Mouse (Mus musculus) hindbrain, embryonic 13.5 days (tissue): ENCODE data around the gene Adcy5. TPM values are rescaled to one million over a fixed set of nuclear protein-coding genes. Genes with fewer than 3 reads are reported as not detected.
A peak's percentile ranks its signal among the peaks of the same experiment; 100 is the strongest.

ENCODE experiments used
- ATAC-seq: fragments of 200-750 bp; cut with Nextera tagmentation; 2 replicates; pipeline ENCODE4 v1.8.0; 2017; ENCODE audit warnings: moderate TSS enrichment; ENCODE audit not compliant: low FRiP score
- H3K27ac ChIP-seq: fragments of 300-500 bp; sonication (generic); 2 replicates; pipeline ENCODE4 v1.5.1; 2015; ENCODE audit warnings: inconsistent platforms, mild to moderate bottlenecking, moderate library complexity
- H3K27me3 ChIP-seq: fragments of 300-500 bp; sonication (generic); 2 replicates; pipeline ENCODE4 v1.6.1; 2015; ENCODE audit warnings: mild to moderate bottlenecking, inconsistent platforms
- H3K36me3 ChIP-seq: fragments of 300-500 bp; sonication (generic); 2 replicates; pipeline ENCODE4 v1.6.1; 2015; ENCODE audit warnings: mild to moderate bottlenecking, inconsistent platforms
- H3K4me1 ChIP-seq: fragments of 300-500 bp; sonication (generic); replicated peaks from 2 replicates; pipeline ENCODE4 v1.6.1; 2015; ENCODE audit warnings: inconsistent platforms
- H3K4me2 ChIP-seq: fragments of 300-500 bp; sonication (generic); 2 replicates; pipeline ENCODE4 v1.6.1; 2015; ENCODE audit warnings: inconsistent platforms, mild to moderate bottlenecking, moderate library complexity
- H3K4me3 ChIP-seq: fragments of 300-500 bp; sonication (generic); 2 replicates; pipeline ENCODE4 v1.5.1; 2015; ENCODE audit warnings: mild to moderate bottlenecking, inconsistent platforms
- H3K9ac ChIP-seq: fragments of 300-500 bp; sonication (generic); 2 replicates; pipeline ENCODE4 v1.6.1; 2015; ENCODE audit warnings: mild to moderate bottlenecking, inconsistent platforms
- H3K9me3 ChIP-seq: fragments of 300-500 bp; sonication (generic); 2 replicates; pipeline ENCODE4 v1.6.1; 2016; ENCODE audit warnings: inconsistent platforms
- WGBS: fragments of 180-500 bp; shearing (Covaris S2); methylation state at CpG from one replicate; pipeline ENCODE4 v1.1.7; 2015; 5-methylcytosine and 5-hydroxymethylcytosine counted together
- polyA plus RNA-seq: library from polyadenylated mRNA; unstranded; fragments of >200 nt; fragmentation: Nextera tagmentation; extraction: Ambion mirVana; gene quantifications from 2 replicates; pipeline ENCODE4 v1.2.1, GENCODE M21; 2015

Gene Adcy5
- polyA plus RNA-seq, 1 experiment from 2014 or later = 5.0 TPM

DNA sequence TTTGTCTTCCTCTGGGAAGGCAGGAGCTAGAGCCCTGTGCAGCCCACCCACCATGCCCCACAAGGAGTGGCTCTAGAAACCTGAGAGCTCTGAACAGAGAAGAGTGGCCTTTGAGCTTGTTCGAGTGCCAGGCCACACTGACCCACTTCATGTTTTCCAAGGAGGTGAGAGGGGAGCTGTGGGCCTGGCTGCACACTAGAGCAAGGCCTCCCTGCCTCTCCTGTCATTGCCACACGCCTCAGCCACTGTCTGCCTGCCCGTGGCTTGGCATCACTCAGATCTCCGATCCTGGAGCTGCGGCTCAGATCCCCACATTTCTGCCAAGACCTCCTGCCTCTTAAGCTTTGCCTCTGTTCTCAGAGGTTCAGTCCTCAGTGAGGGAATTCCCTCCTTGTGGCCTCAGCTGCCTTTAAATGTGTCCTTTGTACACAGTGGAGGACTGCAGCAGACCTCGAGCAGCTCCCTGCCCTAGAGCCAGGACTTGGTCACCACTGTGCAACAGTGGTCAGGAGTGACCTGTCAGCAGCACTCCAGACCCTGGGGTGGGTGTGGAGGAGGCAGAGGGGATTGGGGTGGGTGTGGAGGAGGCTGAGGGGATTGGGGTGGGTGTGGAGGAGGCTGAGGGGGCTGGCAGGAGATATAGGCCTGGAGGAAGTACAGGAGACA lies 62.3 kb downstream of the Adcy5 start:
- 75% methylated on average over 6 of the region's 6 CpGs for whole genome bisulfite sequencing

DNA sequence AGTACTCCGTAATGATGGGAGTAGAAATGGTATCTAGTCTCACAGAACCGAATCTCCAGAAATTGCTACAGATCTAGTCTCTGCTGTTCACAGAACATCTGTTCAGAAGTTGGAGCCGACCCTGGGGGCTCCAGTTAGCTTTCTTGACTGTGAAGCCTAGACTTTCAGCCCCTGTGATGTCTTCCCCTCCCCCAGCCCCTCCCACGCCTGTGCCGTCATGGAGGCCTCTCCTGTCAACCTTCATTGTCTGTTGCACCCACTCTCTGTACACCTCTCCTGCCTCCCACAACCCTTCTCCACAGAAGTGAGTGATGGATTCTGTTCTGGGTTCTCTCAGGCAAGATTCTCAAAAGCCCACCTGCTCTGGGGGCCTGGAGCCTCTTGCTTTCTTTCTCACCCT lies 65.7 kb downstream of the Adcy5 start:
- no peaks in the 10 kb centered on the region for H3K36me3 ChIP-seq
- peaks cover 23% of the 10 kb centered on the region for H3K4me1 ChIP-seq
- no peak overlapping the region for H3K4me2 ChIP-seq
- no peak overlapping the region for H3K9ac ChIP-seq
- no peaks in the 10 kb centered on the region for H3K9me3 ChIP-seq
- 73% methylated on average over 5 of the region's 5 CpGs for WGBS
- H3K27me3 ChIP-seq = no peaks in the 10 kb centered on the region
- H3K4me3 ChIP-seq = no peak overlapping the region
- ATAC-seq = no peak
- H3K27ac ChIP-seq = no peak overlapping the region

More for the DNA sequence above, 62.3 kb downstream of the Adcy5 start:
- no peaks in the 10 kb centered on the region for H3K9me3 ChIP-seq
- no peak overlapping the region for H3K27ac ChIP-seq
- no peaks in the 10 kb centered on the region for H3K27me3 ChIP-seq
- H3K4me3 ChIP-seq = no peak overlapping the region
- H3K4me2 ChIP-seq = no peak overlapping the region
- no peaks in the 10 kb centered on the region for H3K36me3 ChIP-seq
- peaks cover 10% of the 10 kb centered on the region; the same call in 1 of the 2 replicates for H3K4me1 ChIP-seq
- no peak for ATAC-seq
- H3K9ac ChIP-seq = no peak overlapping the region

DNA sequence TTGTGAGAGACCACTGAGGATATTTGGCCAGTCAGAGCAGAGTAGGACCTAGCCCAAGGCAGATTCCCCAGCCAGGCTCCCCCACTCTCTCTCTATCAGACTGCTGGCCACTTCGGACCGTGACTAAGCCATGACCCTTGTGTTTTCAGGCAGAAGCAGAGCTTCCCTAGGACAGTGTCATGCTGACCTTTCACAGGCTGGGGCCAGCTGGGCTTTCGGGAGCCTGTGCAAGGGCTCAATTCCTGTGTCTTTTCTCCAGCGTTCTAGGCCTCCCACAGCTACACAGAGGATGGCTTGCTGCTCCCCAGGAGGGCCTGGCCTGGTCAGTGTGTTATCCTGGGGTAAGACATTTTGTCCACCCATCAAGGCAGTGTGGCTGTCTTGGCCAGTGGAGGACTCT lies 66.9 kb downstream of the Adcy5 start:
- H3K4me3 ChIP-seq = no peak overlapping the region

DNA sequence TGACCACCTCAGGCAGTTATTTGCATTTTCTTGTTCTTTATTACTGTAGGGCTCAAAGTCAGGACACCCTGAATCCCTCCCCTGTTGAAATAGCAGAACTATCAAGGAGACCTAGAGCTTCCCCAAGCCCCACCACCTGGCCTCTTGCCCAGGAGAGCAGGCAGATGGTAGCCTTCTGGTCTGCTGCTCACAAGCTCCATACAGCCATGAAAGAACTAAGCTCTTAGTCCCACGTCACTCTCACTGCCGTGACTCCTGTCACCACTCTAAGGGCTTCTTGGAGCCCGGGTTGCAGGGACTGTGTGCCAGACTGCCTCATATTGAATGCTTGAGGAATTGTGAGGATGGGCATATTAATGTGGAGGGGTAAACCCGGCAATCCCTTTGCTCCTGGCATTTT lies 69.3 kb downstream of the Adcy5 start:
- WGBS = 73% methylated on average over 4 of the region's 4 CpGs
- Histone ChIP-seq H3K36me3 (no peaks in the 10 kb centered on the region), H3K9ac (no peak overlapping the region), H3K27ac (no peak overlapping the region), H3K4me3 (no peak overlapping the region), H3K4me1 (peaks cover 18% of the 10 kb centered on the region), H3K9me3 (no peaks in the 10 kb centered on the region), H3K4me2 (no peak overlapping the region), H3K27me3 (no peaks in the 10 kb centered on the region)
- ATAC-seq = no peak

More for the DNA sequence above, 66.9 kb downstream of the Adcy5 start:
- Histone ChIP-seq H3K9me3 (no peaks in the 10 kb centered on the region), H3K27me3 (no peaks in the 10 kb centered on the region), H3K36me3 (no peaks in the 10 kb centered on the region), H3K4me1 (peaks cover 18% of the 10 kb centered on the region), H3K27ac (no peak overlapping the region), H3K4me2 (no peak overlapping the region), H3K9ac (no peak overlapping the region)
- no peak for ATAC-seq
- WGBS = 38% methylated on average over 4 of the region's 4 CpGs

DNA sequence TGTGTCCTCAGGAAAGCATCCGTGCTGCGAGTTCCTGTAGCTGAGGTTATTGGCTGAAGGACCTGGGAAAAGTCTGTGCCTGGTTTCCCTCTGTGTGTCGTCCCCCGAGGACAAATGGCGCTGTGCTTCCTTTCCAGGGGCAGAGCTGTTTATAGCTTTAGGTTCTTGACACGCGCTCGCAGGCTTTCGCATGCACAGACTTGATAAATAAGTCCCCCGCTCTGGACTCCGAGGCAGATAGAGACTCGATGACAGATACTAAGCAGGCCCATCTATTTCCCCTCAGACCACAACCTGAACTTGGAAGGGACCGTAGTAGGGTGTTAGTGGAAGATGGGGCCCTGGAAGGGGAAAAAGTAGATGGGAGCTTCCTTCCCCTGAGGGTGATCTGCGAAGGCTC lies 70.0 kb downstream of the Adcy5 start:
- 78% methylated on average over 14 of the region's 14 CpGs for WGBS
- no peak for ATAC-seq
- H3K4me2 ChIP-seq = no peak overlapping the region
- H3K9ac ChIP-seq = no peak overlapping the region
- peaks cover 18% of the 10 kb centered on the region for H3K4me1 ChIP-seq
- H3K4me3 ChIP-seq = no peak overlapping the region
- H3K27me3 ChIP-seq = no peaks in the 10 kb centered on the region
- H3K9me3 ChIP-seq = no peaks in the 10 kb centered on the region
- no peak overlapping the region for H3K27ac ChIP-seq
- no peaks in the 10 kb centered on the region; the same call in 1 of the 2 replicates for H3K36me3 ChIP-seq

DNA sequence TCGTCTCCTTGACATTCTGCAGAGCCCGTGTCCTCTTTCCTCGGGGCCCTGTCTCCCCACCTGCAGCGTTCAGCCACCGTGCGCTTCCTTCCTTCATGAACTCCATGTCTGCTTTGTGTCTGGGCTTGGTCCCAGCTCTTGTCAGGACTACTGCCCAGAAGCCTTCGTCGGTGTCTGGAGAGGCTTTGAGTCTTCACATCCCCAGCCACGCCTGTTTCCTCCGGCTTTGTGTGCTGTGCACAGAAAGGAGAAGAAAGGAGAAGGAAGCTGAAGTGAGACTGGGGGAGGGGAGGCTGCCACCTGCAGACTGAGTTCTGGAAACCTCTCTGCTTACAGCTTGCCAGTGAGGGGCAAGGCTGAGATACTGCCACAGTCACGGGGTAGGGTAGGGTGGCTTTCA lies 74.9 kb downstream of the Adcy5 start:
- 62% methylated on average over 11 of the region's 11 CpGs for WGBS
- no peak overlapping the region for H3K4me3 ChIP-seq
- H3K9ac ChIP-seq = no peak overlapping the region
- no peak for ATAC-seq
- no peaks in the 10 kb centered on the region for H3K27me3 ChIP-seq
- no peak overlapping the region for H3K4me2 ChIP-seq
- H3K4me1 ChIP-seq = peaks cover 27% of the 10 kb centered on the region
- H3K9me3 ChIP-seq = no peaks in the 10 kb centered on the region
- no peaks in the 10 kb centered on the region; the same call in 1 of the 2 replicates for H3K36me3 ChIP-seq
- no peak overlapping the region for H3K27ac ChIP-seq

DNA sequence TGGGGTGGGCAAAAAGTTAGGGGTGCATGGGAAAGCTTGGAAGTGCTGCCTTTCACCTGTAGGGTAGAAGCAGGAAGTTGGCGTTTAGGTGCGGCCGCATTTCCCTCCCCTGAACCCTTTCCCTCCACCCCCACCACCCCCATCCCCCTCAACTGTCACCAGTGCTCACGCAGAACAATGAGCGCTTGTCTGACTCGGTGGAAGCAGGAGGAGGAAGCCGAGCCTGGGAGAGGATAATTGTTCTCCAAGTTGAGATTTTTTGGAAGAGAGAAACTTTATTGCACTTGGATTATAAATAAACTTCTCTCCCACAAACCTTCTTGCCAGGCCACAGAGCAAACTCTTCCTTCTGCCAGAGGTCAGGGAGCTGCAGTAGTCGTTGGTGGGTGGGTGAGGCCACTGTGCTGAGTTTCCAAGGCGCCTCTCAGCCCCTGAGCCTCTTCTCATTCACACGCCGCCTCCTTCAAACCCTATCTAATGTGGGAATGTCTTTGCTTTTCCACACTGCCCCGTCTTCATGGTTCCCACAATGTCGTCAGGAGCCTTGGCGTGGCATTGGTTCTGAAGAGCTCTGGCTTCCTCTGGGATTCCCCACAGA lies 77.6 kb downstream of the Adcy5 start:
- Histone ChIP-seq H3K4me3 (no peak overlapping the region), H3K36me3 (no peaks in the 10 kb centered on the region; the same call in 1 of the 2 replicates), H3K27ac (no peak overlapping the region; the same call in 1 of the 2 replicates), H3K9ac (no peak overlapping the region), H3K4me1 (peaks cover 26% of the 10 kb centered on the region), H3K27me3 (no peaks in the 10 kb centered on the region), H3K4me2 (no peak overlapping the region), H3K9me3 (no peaks in the 10 kb centered on the region)
- no peak for ATAC-seq
- WGBS = 22% methylated on average over 14 of the region's 14 CpGs

DNA sequence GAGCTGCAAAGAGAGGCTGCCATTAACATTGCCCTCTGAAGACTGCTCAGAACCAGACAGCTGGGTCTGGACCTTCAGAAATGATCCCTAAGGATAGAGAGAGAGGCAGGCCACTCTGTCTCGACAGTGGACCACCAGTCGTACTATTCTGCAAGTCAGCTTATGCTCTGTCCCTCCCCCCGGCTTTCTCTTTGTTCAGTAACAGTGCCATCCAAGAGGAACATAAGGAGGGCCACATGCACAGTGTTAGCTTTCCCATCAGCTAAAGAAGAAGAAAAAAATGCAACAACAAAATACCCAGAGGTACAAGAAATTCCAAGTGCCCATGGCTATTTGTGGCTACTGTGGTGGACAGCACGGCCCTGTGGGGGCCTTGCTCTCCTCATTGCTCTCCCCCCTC lies 78.7 kb downstream of the Adcy5 start:
- Histone ChIP-seq H3K9ac (no peak overlapping the region), H3K4me3 (no peak overlapping the region), H3K27ac (no peak overlapping the region), H3K4me1 (peaks cover 30% of the 10 kb centered on the region), H3K4me2 (no peak overlapping the region), H3K27me3 (no peaks in the 10 kb centered on the region), H3K36me3 (no peaks in the 10 kb centered on the region; the same call in 1 of the 2 replicates), H3K9me3 (no peaks in the 10 kb centered on the region)
- WGBS = 75% methylated on average over 4 of the region's 4 CpGs
- ATAC-seq = no peak

DNA sequence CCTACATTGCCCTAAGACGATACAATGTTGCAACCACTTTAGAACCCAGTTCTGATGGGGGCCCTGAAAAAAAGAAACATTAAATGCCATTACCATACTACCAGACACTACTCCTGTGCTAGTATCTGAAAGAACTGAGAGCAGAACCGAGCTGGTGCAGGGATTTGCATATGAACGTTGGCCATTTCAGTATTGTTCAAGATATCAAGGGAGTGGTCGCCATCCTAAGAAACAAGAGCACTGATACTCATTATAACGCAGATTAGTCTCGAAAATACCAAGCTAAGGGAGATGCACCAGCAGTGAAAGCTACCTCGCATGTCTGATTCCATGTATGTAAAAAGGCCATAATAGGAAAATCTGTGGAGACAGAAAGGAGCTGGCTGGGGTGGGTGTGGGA lies 82.4 kb downstream of the Adcy5 start:
- 73% methylated on average over 7 of the region's 7 CpGs for WGBS
- no peak for ATAC-seq
- Histone ChIP-seq H3K4me1 (peaks cover 33% of the 10 kb centered on the region), H3K4me3 (no peak overlapping the region), H3K4me2 (no peak overlapping the region), H3K27me3 (no peaks in the 10 kb centered on the region), H3K9ac (no peak overlapping the region), H3K9me3 (no peaks in the 10 kb centered on the region), H3K27ac (no peak overlapping the region), H3K36me3 (no peaks in the 10 kb centered on the region)

DNA sequence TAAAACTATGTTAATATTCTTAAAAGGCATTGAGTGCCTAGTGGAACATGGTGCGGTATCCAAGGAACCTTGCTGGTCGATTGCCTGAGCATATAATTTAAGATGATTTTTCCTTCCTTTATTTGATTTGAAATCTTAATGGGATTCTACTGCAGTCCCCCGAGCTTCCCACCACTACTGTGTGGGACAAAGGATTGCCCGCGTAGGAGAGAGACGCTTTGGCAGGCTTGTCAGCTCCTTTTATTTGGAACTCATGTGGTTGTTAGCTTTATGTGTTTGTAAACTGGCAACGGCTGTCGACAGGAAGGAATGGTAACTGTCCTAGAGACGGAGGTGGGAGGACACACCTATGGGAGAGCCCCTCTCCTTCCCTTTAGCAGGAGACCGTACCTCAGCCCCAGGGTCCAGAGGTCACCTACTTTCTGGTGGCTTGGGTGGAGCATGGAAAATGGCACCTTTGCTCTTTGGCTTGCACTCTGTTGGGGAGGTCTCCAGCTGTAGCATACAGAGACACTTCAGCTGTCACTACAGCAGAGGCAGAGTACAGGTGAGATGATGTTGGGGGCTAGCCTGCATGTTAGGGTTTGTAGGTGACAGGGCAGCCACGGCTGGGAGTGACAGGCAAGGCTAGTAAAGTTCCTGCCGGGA lies 84.8 kb downstream of the Adcy5 start:
- Histone ChIP-seq H3K27me3 (no peaks in the 10 kb centered on the region), H3K4me2 (no peak overlapping the region), H3K4me1 (peaks cover 21% of the 10 kb centered on the region), H3K27ac (peak overlapping the region; percentile 31; the same call in 1 of the 2 replicates), H3K36me3 (no peaks in the 10 kb centered on the region), H3K9ac (no peak overlapping the region), H3K9me3 (no peaks in the 10 kb centered on the region), H3K4me3 (no peak overlapping the region)
- no peak for ATAC-seq
- 49% methylated on average over 12 of the region's 12 CpGs for WGBS

DNA sequence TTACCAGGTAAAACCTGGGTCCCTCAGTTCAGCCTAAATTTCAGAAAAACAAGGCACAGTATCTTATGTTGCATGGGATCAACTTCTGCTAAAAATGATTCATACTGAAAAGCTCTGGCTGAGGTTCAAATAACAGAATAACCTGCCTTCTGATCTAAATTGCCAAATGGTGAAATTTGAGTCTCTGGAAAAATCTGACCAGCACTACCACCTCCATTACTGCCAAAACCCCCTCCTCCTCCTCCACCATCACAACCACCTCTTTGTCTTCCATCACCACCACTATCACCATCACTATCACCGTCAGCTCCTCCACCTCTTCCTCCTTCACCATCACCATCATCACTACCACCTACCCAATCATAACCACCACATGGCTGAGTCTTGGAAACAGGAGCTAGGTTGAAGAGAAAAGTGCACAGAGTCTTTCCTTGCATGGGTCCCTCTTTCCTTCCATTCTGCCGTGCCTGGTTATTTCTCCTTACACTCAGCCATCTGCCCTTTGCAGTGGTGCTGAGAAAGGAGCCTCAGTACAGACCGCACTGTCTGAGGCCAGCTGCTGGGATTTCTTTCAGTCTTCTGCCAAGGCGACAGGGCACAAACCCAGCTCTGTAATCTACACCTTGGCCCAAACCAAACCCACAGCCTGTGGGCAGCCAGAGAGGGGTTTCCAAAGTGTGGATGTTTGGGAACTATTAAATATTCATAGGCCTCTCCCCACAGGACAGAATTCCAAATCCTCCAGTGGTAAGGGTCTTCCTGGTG lies 85.5 kb downstream of the Adcy5 start:
- no peak overlapping the region for H3K4me3 ChIP-seq
- no peak for ATAC-seq
- no peak overlapping the region for H3K4me2 ChIP-seq
- no peaks in the 10 kb centered on the region for H3K9me3 ChIP-seq
- H3K4me1 ChIP-seq = peaks cover 21% of the 10 kb centered on the region
- H3K9ac ChIP-seq = no peak overlapping the region
- WGBS = 85% methylated on average over 4 of the region's 4 CpGs
- H3K27ac ChIP-seq = 0 out of 2 replicates have a peak overlapping the region, but pooled peaks have one; percentile 31
- H3K36me3 ChIP-seq = no peaks in the 10 kb centered on the region
- H3K27me3 ChIP-seq = no peaks in the 10 kb centered on the region

DNA sequence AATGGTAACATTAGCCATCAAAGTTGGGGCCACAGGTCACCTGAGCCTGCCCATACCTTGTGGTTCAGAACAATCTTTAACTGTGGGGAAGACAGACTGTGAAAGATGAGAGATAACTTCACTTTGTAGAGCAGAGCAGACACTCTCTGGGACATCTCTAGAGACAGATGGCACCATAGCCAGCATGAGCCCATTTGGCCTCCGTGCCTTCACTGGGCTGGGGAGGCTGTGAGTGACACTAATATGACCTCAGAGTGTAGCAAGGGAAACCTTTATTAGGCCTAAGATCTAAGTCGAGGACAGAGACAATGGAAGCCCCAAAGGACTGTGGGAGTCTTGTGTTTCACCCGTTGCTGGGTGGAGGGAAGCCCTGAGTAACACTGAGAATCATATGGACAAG lies 92.7 kb downstream of the Adcy5 start:
- Histone ChIP-seq H3K27ac (no peak overlapping the region), H3K36me3 (peaks cover 16% of the 10 kb centered on the region), H3K4me3 (no peak overlapping the region), H3K9me3 (no peaks in the 10 kb centered on the region), H3K4me2 (no peak overlapping the region), H3K9ac (no peak overlapping the region), H3K4me1 (peaks cover 12% of the 10 kb centered on the region), H3K27me3 (no peaks in the 10 kb centered on the region)
- whole genome bisulfite sequencing = 52% methylated on average over 3 of the region's 3 CpGs
- ATAC-seq = no peak
